Mouse (Mus musculus) gastrocnemius, postnatal 36 days (tissue): Measurements from ENCODE around the gene Prl3d2. TPM values are rescaled to one million over a fixed set of nuclear protein-coding genes. Genes with fewer than 3 reads are reported as not detected.
"Not testable (repeated sequence)": the region's sequence is repeated elsewhere in the genome, so short reads cannot be mapped to it uniquely, and the experiment has no call there.

Source experiments
- DNase-seq, 2 experiments: peaks; one replicate each; pipeline ENCODE4 v3.0.0; 2022
- intact Hi-C: fragments of 180-260 bp; cut with DNase I; formaldehyde crosslinking; loops from one replicate; pipeline ENCODE4 v1.15.1; 2025
- long read RNA-seq, 2 experiments: library from polyadenylated mRNA; stranded (forward); transcript quantifications; one replicate each; pipeline ENCODE4 v2.0.0; 2021
- total RNA-seq, 2 experiments: library from RNA; stranded (reverse); gene quantifications; 2 replicates each; pipeline ENCODE4 v1.2.3; 2021

Prl3d2 gene
- total RNA-seq: not detected
- long read RNA-seq, experiment 1: 0 reads
- long read RNA-seq, experiment 2: 0 reads

DNA sequence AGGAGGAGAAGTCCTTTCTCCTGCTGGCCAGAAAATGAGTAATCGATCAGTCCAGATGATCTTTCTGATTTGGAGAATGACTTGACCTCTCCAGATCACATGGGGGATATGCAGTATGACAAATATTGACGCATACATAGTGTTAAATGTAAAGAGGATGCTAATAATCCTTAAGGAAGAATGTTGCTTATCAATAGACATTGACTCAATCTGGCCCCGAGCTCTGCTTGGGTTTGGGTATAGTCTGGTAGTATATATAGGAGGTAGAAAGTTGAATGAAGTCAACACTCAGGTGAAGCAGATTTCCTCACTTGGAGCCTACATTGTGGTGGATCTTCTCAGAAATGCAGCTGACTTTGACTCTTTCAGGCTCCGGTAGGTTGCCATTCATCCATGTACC is at the start of gene Prl3d2:
Gene Prl3d2, plus strand, starts transcription at position 301 of the 400 bp plus-strand sequence.
- intact Hi-C loops, DNase-seq: not testable (repeated sequence)

GRCm38 (mm10) chr13:27093890-27094289 is 27.6 kb upstream of the Prl3d2 start, which contains the start of gene Prl3d1:
TSS of gene Prl3d1 (plus strand) at chr13:27094190.
- DNase-seq, intact Hi-C loops: not testable (repeated sequence)

DNA sequence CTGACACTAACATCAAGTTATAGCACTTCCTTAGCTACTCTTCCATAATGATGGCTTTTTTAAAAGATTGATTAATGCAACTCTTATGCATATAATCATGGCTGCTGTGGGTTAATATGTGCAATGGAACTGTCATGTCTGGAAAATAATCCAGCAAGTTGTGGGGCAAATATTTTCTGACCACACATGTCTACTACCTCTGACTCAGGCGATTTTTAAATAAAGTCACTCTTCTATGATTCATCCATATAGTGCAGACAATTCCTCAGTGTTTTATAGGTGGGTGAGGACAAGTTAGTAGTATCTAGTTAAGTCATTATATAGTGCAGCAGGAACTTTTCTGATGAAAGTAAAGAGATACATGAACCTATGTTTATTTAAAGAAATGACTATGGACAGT is 26.8 kb downstream of the Prl3d2 start:
- intact Hi-C loops: no loop called here
- no peak for DNase-seq

DNA sequence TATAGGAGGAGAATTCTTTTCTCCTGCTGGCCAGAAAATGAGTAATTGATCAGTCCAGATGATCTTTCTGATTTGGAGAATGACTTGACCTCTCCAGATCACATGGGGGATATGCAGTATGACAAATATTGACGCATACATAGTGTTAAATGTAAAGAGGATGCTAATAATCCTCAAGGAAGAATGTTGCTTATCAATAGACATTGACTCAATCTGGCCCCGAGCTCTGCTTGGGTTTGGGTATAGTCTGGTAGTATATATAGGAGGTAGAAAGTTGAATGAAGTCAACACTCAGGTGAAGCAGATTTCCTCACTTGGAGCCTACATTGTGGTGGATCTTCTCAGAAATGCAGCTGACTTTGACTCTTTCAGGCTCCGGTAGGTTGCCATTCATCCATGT is 35.0 kb downstream of the Prl3d2 start, which contains the start of gene Prl3d3:
Gene Prl3d3, plus strand, starts transcription at position 301 of the 400 bp plus-strand sequence.
- intact Hi-C loops, DNase-seq: not testable (repeated sequence)

Other genes starting within 250 kb of the Prl3d2 start
- gene Prl, start 64.1 kb upstream of the Prl3d2 start, total RNA-seq: not detected
- not detected for gene Prl3d1, start 27.5 kb upstream of the Prl3d2 start, total RNA-seq
- not detected for gene Prl3d3, start 35.1 kb downstream of the Prl3d2 start, total RNA-seq
- gene Prl3c1, start 75.0 kb downstream of the Prl3d2 start, total RNA-seq: not detected
- not detected for gene Prl3b1, start 120.1 kb downstream of the Prl3d2 start, total RNA-seq
- gene Prl3a1, start 137.7 kb downstream of the Prl3d2 start, total RNA-seq: not detected
- gene Prl6a1, start 190.9 kb downstream of the Prl3d2 start, total RNA-seq: not detected
- not detected for gene Prl8a2, start 224.0 kb downstream of the Prl3d2 start, total RNA-seq